ENCODE assay signal across 8 mouse cellular contexts in the genomic region with DNA sequence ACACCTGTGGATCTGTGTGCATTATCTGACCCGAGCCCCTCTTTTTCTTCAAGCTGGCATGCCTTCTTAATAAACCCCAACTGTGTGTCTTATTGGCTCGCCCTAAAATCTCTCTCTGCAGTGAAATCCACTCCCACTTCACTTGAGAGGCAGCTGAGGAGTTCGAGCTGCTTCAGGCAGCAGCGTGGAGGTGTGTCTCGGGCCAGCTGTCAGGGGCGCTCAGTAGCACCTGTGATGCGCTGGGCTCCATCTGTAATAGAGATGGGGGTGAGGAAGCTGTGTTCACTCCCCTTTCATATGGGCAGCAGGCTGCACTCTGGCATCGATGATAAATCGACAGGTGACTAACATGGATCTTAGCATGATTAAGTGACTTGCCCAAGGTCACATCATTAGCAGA. TPM values are rescaled to one million over a fixed set of nuclear protein-coding genes. Genes with fewer than 3 reads are reported as not detected.
DNase-seq lines count a peak whose midpoint lies in the region; ATAC-seq lines count a peak whose summit lies in the region.

No protein-coding gene starts in this region.

- H3K4me3 ChIP-seq in forebrain, embryonic 10.5 days = peak overlapping the region; percentile 56; the same call in 1 of the 2 replicates
- H3K4me3 ChIP-seq in forebrain, embryonic 16.5 days (replicated peaks; ENCODE audit: low read length) = no peak overlapping the region
- H3K4me3 ChIP-seq in neural tube, embryonic 11.5 days (ENCODE audit: low read depth, low read length) = no peak overlapping the region
- peak overlapping the region; percentile 60 for H3K4me3 ChIP-seq in liver, embryonic 13.5 days (replicated peaks)

- H3K4me2 ChIP-seq in forebrain, embryonic 16.5 days (ENCODE audit: low read length) = no peak overlapping the region
- 0 out of 2 replicates have a peak overlapping the region, but pooled peaks have one; percentile 70 for H3K4me2 ChIP-seq in neural tube, embryonic 11.5 days (ENCODE audit: low read depth)
- H3K4me2 ChIP-seq in liver, embryonic 13.5 days = peak overlapping the region; percentile 87

- ATAC-seq in forebrain, embryonic 16.5 days = no peak
- no peak for ATAC-seq in neural tube, embryonic 11.5 days (ENCODE audit: insufficient read depth, low FRiP score, low TSS enrichment)
- ATAC-seq in liver, embryonic 13.5 days (ENCODE audit: low read depth) = no peak

- WGBS in forebrain, embryonic 10.5 days = 69% methylated on average over 9 of the region's 9 CpGs
- WGBS in forebrain, embryonic 16.5 days = 65% methylated on average over 9 of the region's 9 CpGs
- WGBS in neural tube, embryonic 11.5 days = 60% methylated on average over 9 of the region's 9 CpGs
- 66% methylated on average over 9 of the region's 9 CpGs for WGBS in liver, embryonic 13.5 days (ENCODE audit: insufficient replicate concordance)

- peaks cover 53% of the 10 kb centered on the region for H3K4me1 ChIP-seq in forebrain, embryonic 10.5 days
- peaks cover 21% of the 10 kb centered on the region for H3K4me1 ChIP-seq in forebrain, embryonic 16.5 days (replicated peaks; ENCODE audit: control insufficient read depth, insufficient read depth, low read length)
- peaks cover 10% of the 10 kb centered on the region for H3K4me1 ChIP-seq in neural tube, embryonic 11.5 days (ENCODE audit: control insufficient read depth, insufficient read depth, low read length)
- peaks cover 86% of the 10 kb centered on the region for H3K4me1 ChIP-seq in liver, embryonic 13.5 days (replicated peaks)

- H3K27me3 ChIP-seq in forebrain, embryonic 10.5 days (ENCODE audit: poor library complexity, severe bottlenecking) = peaks cover 31% of the 10 kb centered on the region
- H3K27me3 ChIP-seq in forebrain, embryonic 16.5 days (replicated peaks; ENCODE audit: control insufficient read depth, insufficient read depth, low read length) = no peaks in the 10 kb centered on the region; the same call in 1 of the 2 replicates
- H3K27me3 ChIP-seq in neural tube, embryonic 11.5 days (ENCODE audit: control insufficient read depth, insufficient read depth, low read length) = no peaks in the 10 kb centered on the region
- no peaks in the 10 kb centered on the region for H3K27me3 ChIP-seq in liver, embryonic 13.5 days

- peak overlapping the region; percentile 86 for H3K27ac ChIP-seq in forebrain, embryonic 10.5 days
- H3K27ac ChIP-seq in forebrain, embryonic 16.5 days (ENCODE audit: low read length) = no peak overlapping the region
- H3K27ac ChIP-seq in neural tube, embryonic 11.5 days (ENCODE audit: low read depth, low read length) = no peak overlapping the region
- H3K27ac ChIP-seq in liver, embryonic 13.5 days = peak overlapping the region; percentile 100

- no peaks in the 10 kb centered on the region for H3K36me3 ChIP-seq in forebrain, embryonic 10.5 days (replicated peaks)
- no peaks in the 10 kb centered on the region for H3K36me3 ChIP-seq in forebrain, embryonic 16.5 days (ENCODE audit: control insufficient read depth, insufficient read depth)
- H3K36me3 ChIP-seq in neural tube, embryonic 11.5 days (ENCODE audit: control insufficient read depth, insufficient read depth, low read length) = no peaks in the 10 kb centered on the region
- H3K36me3 ChIP-seq in liver, embryonic 13.5 days = no peaks in the 10 kb centered on the region

- H3K9ac ChIP-seq in forebrain, embryonic 16.5 days (replicated peaks; ENCODE audit: low read depth, low read length) = no peak overlapping the region
- 0 out of 2 replicates have a peak overlapping the region, but pooled peaks have one; percentile 35 for H3K9ac ChIP-seq in neural tube, embryonic 11.5 days (ENCODE audit: low read length)
- H3K9ac ChIP-seq in liver, embryonic 13.5 days = peak overlapping the region; percentile 84

- no peaks in the 10 kb centered on the region for H3K9me3 ChIP-seq in forebrain, embryonic 10.5 days
- H3K9me3 ChIP-seq in forebrain, embryonic 16.5 days (ENCODE audit: control insufficient read depth, low read length) = no peaks in the 10 kb centered on the region
- H3K9me3 ChIP-seq in neural tube, embryonic 11.5 days (ENCODE audit: control insufficient read depth, low read length) = no peaks in the 10 kb centered on the region
- 0 out of 2 replicates have a peak, but pooled peaks cover under 1% of the 10 kb centered on the region for H3K9me3 ChIP-seq in liver, embryonic 13.5 days (replicated peaks)

- no peak for DNase-seq in forebrain, embryonic 10.5 days (ENCODE audit: extremely low spot score, low spot score)
- DNase-seq in neural tube, embryonic 11.5 days (ENCODE audit: low spot score) = no peak
- DNase-seq in neural tube, embryonic 10.5 days (ENCODE audit: extremely low spot score, low spot score) = no peak
- DNase-seq in liver, embryonic 13.5 days = no peak
- DNase-seq in thymus, postnatal 25 days = peak; percentile 49
- DNase-seq in cerebellum, adult 8-10 months = no peak
- no peak for DNase-seq in kidney, postnatal 14 days

RNA-seq across cellular contexts. Expression of a gene that starts 43.6 kb away (rescaled TPM):
- 26.3 and 28.1 TPM in 2 replicates for polyA plus RNA-seq in forebrain, embryonic 10.5 days (2016; fragmentation: Nextera tagmentation; extraction: Ambion mirVana)
- 30.7 and 32.0 TPM in 2 replicates for polyA plus RNA-seq in forebrain, embryonic 16.5 days (2015; fragmentation: Nextera tagmentation; extraction: Ambion mirVana)
- 37.8 and 38.0 TPM in 2 replicates for polyA plus RNA-seq in neural tube, embryonic 11.5 days (2014; fragmentation: Nextera tagmentation; extraction: Ambion mirVana)
- polyA plus RNA-seq in liver, embryonic 13.5 days (2015; fragmentation: Nextera tagmentation; extraction: Ambion mirVana) = 55.6 and 62.5 TPM in 2 replicates

Comparison
In these comparisons a context has a peak if more than half of its experiments do, and no peak if none do; other contexts are left out.
1. H3K27ac ChIP-seq: peak in forebrain, embryonic 10.5 days (single experiment) and liver, embryonic 13.5 days (single experiment); none in forebrain, embryonic 16.5 days (single experiment) and neural tube, embryonic 11.5 days (single experiment).
2. H3K4me3 ChIP-seq: peak in forebrain, embryonic 10.5 days (single experiment) and liver, embryonic 13.5 days (single experiment); none in forebrain, embryonic 16.5 days (single experiment) and neural tube, embryonic 11.5 days (single experiment).